Mouse (Mus musculus) lung, adult 2 months (tissue): ENCODE measurements around the gene Acsf2.

Experiments used
- CTCF ChIP-seq: fragments of 200-500 bp; IDR thresholded peaks from 2 replicates; pipeline ENCODE4 v1.5.1; 2011; ENCODE audit warnings: mild to moderate bottlenecking, low read length, control low read depth; ENCODE audit not compliant: insufficient read depth
- POLR2A ChIP-seq: fragments of 200-500 bp; IDR thresholded peaks from 2 replicates; pipeline ENCODE4 v1.6.1; 2011; ENCODE audit warnings: low read depth, mild to moderate bottlenecking, control low read depth, low read length, borderline replicate concordance; ENCODE audit errors: extremely low read depth

DNA sequence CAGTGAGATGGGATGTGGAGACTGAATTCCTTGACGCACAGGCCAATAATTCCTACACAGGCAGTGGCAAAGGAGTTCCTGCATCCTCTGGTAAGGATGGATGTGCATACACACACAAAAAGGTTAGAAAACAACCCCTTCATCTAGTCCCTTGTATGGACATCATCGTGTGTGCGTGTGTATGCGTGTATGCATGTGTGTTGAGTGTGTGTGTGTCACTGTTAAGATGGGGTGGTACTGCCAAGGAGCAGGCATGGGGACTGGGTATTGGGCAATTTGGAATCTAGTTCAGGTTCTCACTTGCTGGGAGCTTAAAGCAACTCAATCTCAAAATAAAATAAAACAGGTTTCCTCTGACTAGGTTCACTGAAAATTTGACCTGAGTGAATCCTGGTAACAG lies 44.8 kb upstream of the Acsf2 start:
- TF ChIP-seq CTCF (no peak), POLR2A (no peak)
